Mouse (Mus musculus) spleen, postnatal 36 days (tissue): Measurements from ENCODE around the gene Acmsd.

Experiments
- DNase-seq, 2 experiments: peaks; one replicate each; pipeline ENCODE4 v3.0.0; 2022; ENCODE audit warnings: low spot score in 2 of 2, mixed read lengths in 1 of 2

Gene Acmsd

DNA sequence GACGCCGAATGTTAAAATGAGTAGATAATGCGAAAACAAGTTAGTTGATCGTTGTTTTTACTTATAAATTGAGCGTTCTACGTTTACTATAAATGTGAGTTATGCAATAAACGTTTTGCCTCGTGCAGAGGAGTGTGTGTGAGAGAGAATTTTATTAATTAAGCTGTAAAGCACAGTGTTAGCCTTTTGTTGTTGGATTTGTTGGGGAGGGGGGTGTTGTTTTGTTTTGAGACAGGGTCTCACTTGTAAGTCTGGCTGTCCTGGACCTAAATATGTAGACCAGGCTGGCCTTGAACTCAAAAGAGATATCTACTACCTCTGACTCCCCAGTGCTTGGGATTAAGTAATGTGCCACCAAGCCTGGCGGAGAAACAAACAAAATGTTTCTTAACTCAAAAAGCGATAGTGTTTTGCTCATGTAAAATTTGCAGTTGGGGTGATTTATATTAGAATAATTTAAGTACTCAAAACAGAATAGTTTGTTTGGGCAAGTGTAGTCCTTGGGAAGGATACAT is 46.0 kb downstream of the Acmsd start:
- no peak for DNase-seq

DNA sequence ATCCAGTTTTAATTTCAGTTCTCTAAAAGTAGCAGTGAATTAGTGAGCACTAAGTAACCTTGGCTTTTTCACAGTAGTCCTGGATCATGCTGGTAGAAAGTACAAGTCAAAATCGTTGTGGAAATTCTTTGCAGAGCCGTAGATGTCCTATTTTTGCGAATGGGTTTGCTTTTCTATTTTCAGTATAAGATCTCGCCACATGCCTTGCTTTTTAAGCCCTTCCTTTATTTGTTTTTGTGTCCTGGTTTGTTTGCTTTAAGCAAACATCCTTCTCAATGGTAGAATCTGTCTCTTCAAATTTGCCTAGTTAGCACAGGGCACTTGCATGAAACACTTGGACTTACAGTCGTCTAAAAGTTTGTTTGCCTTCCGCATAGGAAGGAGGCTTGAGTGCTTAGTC is 47.0 kb downstream of the Acmsd start:
- no peak for DNase-seq

DNA sequence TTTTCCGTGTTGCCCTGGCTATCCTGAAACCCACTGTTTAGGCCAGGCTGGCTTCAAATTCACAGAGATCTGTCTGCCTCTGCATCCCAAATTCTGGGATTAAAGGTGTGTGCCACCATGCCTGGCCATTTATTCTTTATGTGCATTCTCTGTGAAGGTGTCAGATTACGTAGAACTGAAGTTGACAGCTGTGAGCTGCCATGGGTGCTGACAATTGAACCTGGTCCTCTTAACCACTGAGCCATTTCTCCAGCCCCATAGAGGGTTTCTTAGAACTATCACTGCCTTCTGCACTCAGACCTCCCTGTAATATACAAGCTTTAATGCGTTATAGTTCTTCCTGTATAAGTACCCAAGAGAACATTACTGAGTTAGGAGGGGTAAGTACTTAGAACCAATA is 49.4 kb downstream of the Acmsd start:
- no peak for DNase-seq

DNA sequence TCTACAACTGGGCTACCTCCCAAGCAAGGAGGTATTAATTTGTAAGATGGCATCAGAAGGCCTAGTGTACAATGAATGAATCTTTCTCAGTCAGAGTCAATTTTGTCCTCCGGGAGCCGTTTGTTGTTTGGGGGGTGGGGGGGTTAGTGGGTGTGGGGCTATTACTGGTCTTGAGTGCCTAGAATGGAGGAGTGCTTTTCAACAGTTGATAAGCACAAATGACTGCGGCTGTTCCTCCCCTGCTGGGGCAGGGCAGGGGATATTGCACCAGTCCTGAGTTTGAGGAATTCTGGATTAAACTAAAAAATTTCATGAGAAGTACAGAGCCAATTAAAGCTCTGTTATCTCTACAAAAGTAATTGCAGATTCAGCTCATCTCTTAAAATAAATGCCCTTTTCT is 50.9 kb downstream of the Acmsd start:
- DNase-seq: no peak

DNA sequence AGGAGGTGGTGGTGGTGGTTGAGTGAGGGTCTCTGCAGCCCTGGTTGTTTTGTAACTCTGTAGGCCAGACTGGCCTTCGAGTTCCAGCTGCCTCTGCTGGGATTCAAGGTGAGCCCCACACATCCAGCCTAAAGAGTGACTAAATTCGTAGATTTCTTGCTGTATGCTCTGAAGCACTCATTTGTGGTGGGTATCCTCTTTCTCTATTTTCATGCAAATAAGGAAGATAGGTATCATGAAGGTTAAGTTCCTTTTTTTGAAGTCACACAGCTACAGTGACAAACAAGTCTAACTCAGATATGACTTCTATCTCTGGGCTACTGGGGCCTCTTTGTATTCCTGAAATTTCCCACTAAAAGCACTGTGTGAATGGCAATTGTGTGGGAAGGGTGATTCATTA is 51.6 kb downstream of the Acmsd start:
- DNase-seq: peak in 1 of 2 experiments; percentile 6

DNA sequence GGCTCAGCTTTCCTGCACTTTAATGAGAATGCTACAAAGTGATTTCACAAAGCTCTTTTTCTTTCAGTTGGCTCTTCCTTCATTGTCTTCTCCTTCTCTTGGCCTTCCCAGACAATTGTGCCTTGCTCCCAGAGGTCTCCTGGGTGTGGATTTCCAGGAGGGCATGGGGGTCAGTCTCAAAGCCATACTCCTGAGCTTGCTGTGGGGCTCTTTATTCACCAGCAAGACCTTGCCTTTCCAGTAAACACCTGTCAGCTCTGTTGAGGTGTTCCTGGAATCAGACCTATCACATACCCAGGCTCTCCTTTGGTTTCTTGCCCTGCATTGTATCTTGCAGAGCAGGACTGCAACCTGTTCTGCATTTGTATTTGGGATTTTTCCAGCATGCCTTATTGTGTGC is 54.6 kb downstream of the Acmsd start:
- no peak for DNase-seq

DNA sequence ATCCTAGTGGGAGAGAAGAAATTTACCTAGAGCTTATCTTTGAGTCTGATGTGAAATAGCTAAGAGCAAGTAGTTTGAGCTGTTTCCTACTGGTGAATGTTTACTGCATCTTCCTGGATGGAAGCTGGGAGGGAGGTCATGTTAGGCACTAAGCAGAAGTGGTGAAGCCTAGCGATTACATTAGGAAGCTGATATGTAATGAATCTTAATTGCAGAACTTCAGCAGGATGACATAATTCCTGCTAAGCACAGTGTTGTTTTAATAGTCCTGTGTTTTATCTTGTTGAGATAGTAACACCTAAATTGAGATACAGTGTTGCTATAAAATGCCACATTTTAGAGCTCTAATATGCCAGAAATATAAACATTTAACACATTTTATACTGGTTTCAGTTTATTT is 56.7 kb downstream of the Acmsd start:
- no peak for DNase-seq

DNA sequence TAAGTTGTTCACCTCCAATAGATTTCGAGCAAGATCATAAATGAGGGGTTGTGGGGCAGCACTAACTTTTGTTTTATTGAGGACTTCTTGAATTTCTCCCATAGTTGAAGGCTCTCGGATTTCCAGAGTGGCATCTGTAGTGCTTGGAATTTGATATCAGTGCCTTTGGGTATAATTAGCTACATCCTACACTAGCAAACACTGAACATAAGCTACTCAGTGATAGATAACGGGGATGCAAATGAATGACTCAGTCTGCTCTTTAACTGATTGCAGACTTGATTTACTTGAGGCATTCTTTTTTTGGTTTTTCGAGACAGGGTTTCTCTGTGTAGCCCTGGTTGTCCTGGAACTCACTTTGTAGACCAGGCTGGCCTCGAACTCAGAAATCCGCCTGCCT is 59.7 kb downstream of the Acmsd start:
- DNase-seq: no peak

DNA sequence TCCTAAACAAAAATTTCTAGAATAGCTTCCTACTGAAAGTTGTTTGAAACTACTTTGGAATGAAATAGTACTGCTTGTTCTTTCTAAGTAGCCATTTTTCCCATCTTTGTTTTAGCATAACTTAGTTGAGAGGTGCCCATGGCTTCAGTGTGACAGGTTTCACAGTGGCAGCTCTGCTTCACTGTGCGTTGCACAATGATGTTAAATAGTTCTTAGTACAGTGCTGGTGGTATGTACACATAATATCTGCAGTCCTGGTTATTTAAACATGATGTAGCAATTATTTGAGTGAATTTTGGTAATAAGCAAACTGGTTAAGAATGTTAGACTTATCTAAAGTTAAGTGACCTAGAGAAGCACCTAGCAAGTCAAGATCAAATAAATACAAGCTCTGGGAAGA is 64.2 kb downstream of the Acmsd start:
- no peak for DNase-seq

DNA sequence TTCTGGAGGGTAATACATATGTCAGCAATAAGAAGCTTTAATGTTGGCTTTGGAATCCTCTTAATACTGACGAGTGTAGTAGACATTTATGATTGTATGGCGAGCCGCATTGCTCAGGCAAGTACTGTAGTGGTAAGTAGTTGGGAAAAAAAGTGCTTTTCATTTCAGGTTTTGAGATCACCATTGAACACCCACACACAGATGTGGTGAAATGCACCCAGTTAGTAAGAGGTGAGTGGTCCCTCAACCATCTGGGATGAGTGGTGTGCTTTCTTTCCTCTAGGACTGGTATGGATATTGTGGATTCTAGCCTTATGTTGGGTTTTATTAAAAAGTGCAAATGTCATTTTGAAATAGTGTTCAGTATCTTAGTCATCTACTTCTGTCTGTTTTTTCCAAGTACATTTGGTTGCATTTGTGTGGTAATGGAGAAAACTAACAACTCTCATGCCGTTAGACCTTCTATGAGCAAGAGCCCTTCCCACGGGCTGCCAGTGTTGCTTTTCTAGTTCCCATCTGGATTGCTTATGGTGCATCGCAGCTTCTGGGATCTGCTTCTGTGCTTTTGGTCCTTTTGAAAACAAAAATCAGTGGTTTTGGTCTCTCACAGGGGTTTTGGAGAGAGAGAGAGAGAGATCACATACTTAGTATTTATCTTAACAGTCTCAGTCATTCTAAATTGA is 66.0 kb downstream of the Acmsd start:
- no peak for DNase-seq

DNA sequence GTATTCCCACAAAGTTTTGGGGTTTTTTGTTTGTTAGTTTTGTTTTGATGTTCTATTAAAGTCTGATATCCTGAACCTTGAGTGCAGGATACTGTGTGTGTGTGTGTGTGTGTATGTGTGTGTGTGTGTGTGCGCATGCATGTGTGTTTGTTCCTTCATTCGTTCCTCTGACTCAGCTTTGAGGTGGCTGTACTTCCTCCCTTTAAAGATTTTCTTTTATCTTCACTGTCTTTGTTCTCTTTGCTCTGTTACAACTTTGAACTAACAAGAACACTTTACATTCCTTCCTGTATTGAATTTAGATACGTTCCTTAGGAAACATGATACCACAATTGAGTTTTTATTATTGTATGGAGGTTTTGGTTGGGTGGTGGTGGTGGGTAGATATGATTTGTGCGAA is 67.1 kb downstream of the Acmsd start:
- DNase-seq: no peak

DNA sequence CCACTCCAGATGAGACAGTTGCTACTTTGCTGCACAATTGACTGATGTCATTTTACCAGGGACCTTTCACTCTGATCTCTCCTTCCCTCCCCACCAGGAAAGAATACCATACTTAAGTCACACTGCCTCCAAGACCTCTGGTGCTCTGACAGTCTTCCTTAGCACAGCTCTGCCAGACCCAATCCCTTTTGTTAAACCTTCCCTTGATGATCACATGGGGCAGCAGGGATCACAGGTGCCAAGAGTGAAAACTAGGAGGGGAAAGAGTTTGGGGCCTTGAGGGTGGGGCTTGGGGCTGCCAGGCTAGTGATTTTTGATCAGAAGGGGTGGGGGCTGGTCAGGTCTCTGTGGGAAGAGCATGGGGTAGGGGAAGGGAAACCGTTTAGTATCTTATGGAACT is 67.5 kb downstream of the Acmsd start:
- DNase-seq: no peak

DNA sequence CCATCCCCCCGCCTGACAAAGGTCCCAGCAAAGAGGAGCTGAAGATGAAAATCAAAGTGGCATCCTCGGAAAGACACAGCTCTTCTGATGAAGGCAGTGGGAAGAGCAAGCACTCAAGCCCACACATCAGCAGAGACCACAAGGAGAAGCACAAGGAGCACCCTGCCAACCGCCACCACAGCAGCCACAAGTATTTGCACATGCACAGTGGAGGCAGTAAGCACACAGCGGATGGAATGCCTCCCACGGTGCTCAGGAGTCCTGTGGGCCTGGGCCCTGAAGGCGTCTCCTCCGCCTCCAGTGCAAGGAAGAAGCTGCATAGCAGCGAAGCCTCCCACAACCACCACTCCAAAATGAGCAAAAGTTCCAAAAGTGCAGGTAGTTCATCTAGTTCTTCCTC is 73.7 kb downstream of the Acmsd start:
- DNase-seq: no peak

DNA sequence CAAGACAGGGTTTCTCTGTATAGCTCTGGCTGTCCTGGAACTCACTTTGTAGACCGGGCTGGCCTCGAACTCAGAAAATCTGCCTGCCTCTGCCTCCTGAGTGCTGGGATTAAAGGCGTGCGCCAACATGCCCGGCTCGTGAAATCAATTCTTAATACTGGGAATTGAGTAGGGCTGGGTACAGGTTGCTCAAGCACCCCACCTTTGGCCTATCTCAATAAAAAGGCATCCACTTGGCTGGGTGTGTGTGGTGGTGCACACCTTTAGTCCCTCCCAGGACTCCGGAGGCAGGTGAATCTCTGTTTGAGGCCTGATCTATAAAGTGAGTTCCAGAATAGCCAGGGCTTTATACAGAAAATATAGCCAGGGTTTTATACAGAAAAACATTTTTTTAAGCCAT is 79.5 kb downstream of the Acmsd start:
- DNase-seq: no peak

DNA sequence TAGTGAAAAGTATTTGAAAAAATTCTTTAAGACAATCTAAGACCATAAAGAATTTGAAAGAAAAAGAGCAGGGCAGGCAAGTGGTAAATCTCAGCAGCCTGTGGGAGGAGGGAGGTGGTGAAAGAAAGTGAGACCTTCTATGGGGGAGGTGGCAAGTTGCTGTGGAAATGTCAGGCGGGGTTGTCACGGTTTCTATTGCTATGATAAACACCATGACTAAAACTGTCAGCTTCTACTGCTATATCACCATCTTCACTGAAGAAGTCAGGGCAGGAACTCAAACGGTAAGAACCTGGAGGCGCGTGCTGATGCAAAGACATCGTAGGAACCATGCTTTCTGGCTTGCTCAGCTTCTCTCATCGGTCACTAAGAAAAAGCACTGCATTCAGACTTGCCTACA is 83.7 kb downstream of the Acmsd start:
- no peak for DNase-seq

DNA sequence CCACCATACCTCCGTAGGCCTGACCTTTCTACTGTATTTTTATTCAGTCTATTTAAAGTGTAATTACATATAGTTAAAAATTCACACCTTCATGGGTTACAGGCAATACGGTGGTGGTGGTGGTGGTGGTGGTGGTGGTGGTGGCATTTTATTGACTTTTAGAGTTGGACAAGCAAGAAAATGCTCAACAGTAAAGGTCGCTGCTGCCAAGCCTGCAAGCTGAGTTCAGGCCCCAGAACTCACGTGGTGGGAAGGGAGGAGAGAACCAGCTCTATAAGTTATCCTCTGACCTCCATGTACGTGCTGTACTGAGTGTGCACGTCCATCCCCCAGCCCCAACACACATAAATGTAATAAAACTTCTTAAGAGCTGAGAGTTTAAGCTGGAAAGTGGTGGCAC is 87.2 kb downstream of the Acmsd start:
- DNase-seq: no peak
